Mouse (Mus musculus) MEL (cell line): ENCODE measurements at regions not wholly inside any gene's neighbourhood (a gene's known extent, or its start where the extent isn't known, plus 50 kb on each side); places are given as distances from the start of the nearest gene placed in this dataset.

Experiments
- DNase-seq: peaks from one replicate; pipeline ENCODE4 v3.0.0; 2011; ENCODE audit warnings: low read depth, low spot score
- H3K27ac ChIP-seq: 2 replicates; pipeline ENCODE4 v1.5.1; 2012; ENCODE audit warnings: low read depth, mild to moderate bottlenecking, control low read depth, low read length, moderate library complexity; ENCODE audit not compliant: control insufficient read depth
- H3K27me3 ChIP-seq, 2 experiments: fragments of 150-350 bp in 1 of 2; sonication (generic) in 1 of 2; 2 replicates each; pipeline ENCODE4 v1.6.1; 2012; ENCODE audit warnings: low read length in 2 of 2, mild to moderate bottlenecking in 2 of 2, improper control_type of control experiment in 1 of 2, moderate library complexity in 1 of 2; ENCODE audit not compliant: insufficient read depth in 2 of 2, control insufficient read depth in 1 of 2
- H3K36me3 ChIP-seq, 2 experiments: 2 replicates each; pipeline ENCODE4 v1.6.1; 2012 to 2014; ENCODE audit warnings: low read length in 2 of 2, improper control_type of control experiment in 1 of 2, inconsistent platforms in 1 of 2, mild to moderate bottlenecking in 1 of 2; ENCODE audit not compliant: insufficient read depth in 2 of 2, control insufficient read depth in 1 of 2
- H3K4me1 ChIP-seq, 2 experiments: fragments of 150-350 bp in 1 of 2; sonication (generic) in 1 of 2; 2 replicates each; pipeline ENCODE4 v1.6.1; 2012; ENCODE audit warnings: low read length in 2 of 2, improper control_type of control experiment in 1 of 2, mild to moderate bottlenecking in 1 of 2; ENCODE audit not compliant: insufficient read depth in 2 of 2, control insufficient read depth in 1 of 2
- H3K4me3 ChIP-seq, 2 experiments: fragments of 150-350 bp in 1 of 2; sonication (generic) in 1 of 2; 2 replicates each; pipeline ENCODE4 v1.5.1; 2012; ENCODE audit warnings: low read depth in 2 of 2, low read length in 2 of 2, mild to moderate bottlenecking in 2 of 2, moderate library complexity in 2 of 2, control low read depth in 1 of 2, improper control_type of control experiment in 1 of 2; ENCODE audit not compliant: control insufficient read depth in 1 of 2, insufficient read depth in 1 of 2
- H3K79me2 ChIP-seq: 2 replicates; pipeline ENCODE4 v1.6.1; 2012; ENCODE audit warnings: mild to moderate bottlenecking, low read length, moderate library complexity; ENCODE audit not compliant: control insufficient read depth, poor library complexity, insufficient read depth
- H3K9ac ChIP-seq: 2 replicates; pipeline ENCODE4 v1.6.1; 2012; ENCODE audit warnings: low read depth, mild to moderate bottlenecking, control low read depth, low read length, moderate library complexity; ENCODE audit not compliant: control insufficient read depth, poor library complexity, severe bottlenecking
- H3K9me3 ChIP-seq: fragments of 150-350 bp; sonication (generic); replicated peaks from 2 replicates; pipeline ENCODE4 v1.6.1; 2012; ENCODE audit warnings: mild to moderate bottlenecking, low read length, improper control_type of control experiment, moderate library complexity; ENCODE audit not compliant: insufficient read depth
- BHLHE40 ChIP-seq: IDR thresholded peaks from 2 replicates; pipeline ENCODE4 v1.6.1; 2012; ENCODE audit warnings: low read depth, mild to moderate bottlenecking, inconsistent platforms, low read length, improper control_type of control experiment, borderline replicate concordance
- CHD1 ChIP-seq: IDR thresholded peaks from 2 replicates; pipeline ENCODE4 v1.6.1; 2012; ENCODE audit warnings: low read depth, mild to moderate bottlenecking, inconsistent platforms, low read length, improper control_type of control experiment
- CHD2 ChIP-seq: IDR thresholded peaks from 2 replicates; pipeline ENCODE4 v1.6.1; 2011; ENCODE audit warnings: low read length, improper control_type of control experiment
- CTCF ChIP-seq, 3 experiments: IDR thresholded peaks in 2 of 3; conservative IDR thresholded peaks in 1 of 3; 2 replicates each; pipeline ENCODE4 v1.5.1; 2011 to 2012; ENCODE audit warnings: low read length in 3 of 3, low read depth in 2 of 3, mild to moderate bottlenecking in 2 of 3, improper control_type of control experiment in 1 of 3, inconsistent platforms in 1 of 3, mixed read lengths in 1 of 3, moderate library complexity in 1 of 3; ENCODE audit not compliant: control insufficient read depth in 1 of 3, insufficient read depth in 1 of 3, poor library complexity in 1 of 3, severe bottlenecking in 1 of 3
- ETS1 ChIP-seq: IDR thresholded peaks from 2 replicates; pipeline ENCODE4 v1.6.1; 2012; ENCODE audit warnings: low read depth, mild to moderate bottlenecking, inconsistent platforms, low read length, improper control_type of control experiment, moderate library complexity
- MEF2A ChIP-seq: IDR thresholded peaks from 2 replicates; pipeline ENCODE4 v1.6.1; 2014; ENCODE audit warnings: low read depth, mild to moderate bottlenecking, inconsistent platforms, low read length, improper control_type of control experiment; ENCODE audit not compliant: poor library complexity, insufficient replicate concordance, severe bottlenecking; ENCODE audit errors: extremely low read depth
- MYB ChIP-seq: IDR thresholded peaks from 2 replicates; pipeline ENCODE4 v1.6.1; 2011; ENCODE audit warnings: mild to moderate bottlenecking, low read depth, low read length, improper control_type of control experiment
- NRF1 ChIP-seq: IDR thresholded peaks from 2 replicates; pipeline ENCODE4 v1.6.1; 2014; ENCODE audit warnings: low read depth, mild to moderate bottlenecking, inconsistent platforms, low read length, improper control_type of control experiment, moderate library complexity; ENCODE audit not compliant: poor library complexity, insufficient read depth, severe bottlenecking
- POLR2A ChIP-seq, 2 experiments: IDR thresholded peaks; 2 replicates each; pipeline ENCODE4 v1.6.1; 2011 to 2012; ENCODE audit warnings: low read length in 2 of 2, mild to moderate bottlenecking in 2 of 2, control low read depth in 1 of 2, improper control_type of control experiment in 1 of 2, low read depth in 1 of 2, moderate library complexity in 1 of 2; ENCODE audit not compliant: control insufficient read depth in 1 of 2, insufficient read depth in 1 of 2, poor library complexity in 1 of 2
- POLR2AphosphoS2 ChIP-seq: IDR thresholded peaks from 2 replicates; pipeline ENCODE4 v1.6.1; 2011; ENCODE audit warnings: low read length, improper control_type of control experiment
- POLR2AphosphoS5 ChIP-seq: IDR thresholded peaks from 2 replicates; pipeline ENCODE4 v1.6.1; 2012; ENCODE audit warnings: low read depth, borderline replicate concordance, mild to moderate bottlenecking, inconsistent platforms, low read length, moderate library complexity, mixed read lengths
- RAD21 ChIP-seq: IDR thresholded peaks from 2 replicates; pipeline ENCODE4 v1.6.1; 2011; ENCODE audit warnings: mild to moderate bottlenecking, low read depth, low read length, improper control_type of control experiment
- RCOR1 ChIP-seq: IDR thresholded peaks from 2 replicates; pipeline ENCODE4 v1.6.1; 2012; ENCODE audit warnings: low read depth, mild to moderate bottlenecking, inconsistent platforms, low read length, improper control_type of control experiment
- TAL1 ChIP-seq: IDR thresholded peaks from 2 replicates; pipeline ENCODE4 v1.6.1; 2012; ENCODE audit warnings: mild to moderate bottlenecking, inconsistent platforms, low read length, moderate library complexity, mixed read lengths
- TCF12 ChIP-seq: IDR thresholded peaks from 2 replicates; pipeline ENCODE4 v1.6.1; 2014; ENCODE audit warnings: low read depth, mild to moderate bottlenecking, inconsistent platforms, low read length, improper control_type of control experiment, moderate library complexity
- UBTF ChIP-seq: IDR thresholded peaks from 2 replicates; pipeline ENCODE4 v1.6.1; 2012; ENCODE audit warnings: low read depth, mild to moderate bottlenecking, inconsistent platforms, low read length, improper control_type of control experiment, moderate library complexity, borderline replicate concordance; ENCODE audit not compliant: insufficient read depth
- USF1 ChIP-seq: IDR thresholded peaks from 2 replicates; pipeline ENCODE4 v1.6.1; 2014; ENCODE audit warnings: low read depth, mild to moderate bottlenecking, inconsistent platforms, low read length, improper control_type of control experiment, moderate library complexity
- USF2 ChIP-seq, 2 experiments: IDR thresholded peaks; 2 replicates each; pipeline ENCODE4 v1.6.1; 2011 to 2012; ENCODE audit warnings: improper control_type of control experiment in 2 of 2, low read length in 2 of 2, borderline replicate concordance in 1 of 2, inconsistent platforms in 1 of 2, low read depth in 1 of 2, mild to moderate bottlenecking in 1 of 2; ENCODE audit not compliant: insufficient read depth in 1 of 2
- ZMIZ1 ChIP-seq: IDR thresholded peaks from 2 replicates; pipeline ENCODE4 v1.6.1; 2012; ENCODE audit warnings: low read depth, mild to moderate bottlenecking, inconsistent platforms, low read length, improper control_type of control experiment, moderate library complexity
- ZNF384 ChIP-seq: IDR thresholded peaks from 2 replicates; pipeline ENCODE4 v1.6.1; 2012; ENCODE audit warnings: low read depth, mild to moderate bottlenecking, inconsistent platforms, low read length, improper control_type of control experiment

- H3K27me3 ChIP-seq = no peaks in the 10 kb centered on the region
- no peak for DNase-seq
- no peaks in the 10 kb centered on the region for H3K4me1 ChIP-seq
- TF ChIP-seq POLR2AphosphoS5 = no peak
- TF ChIP-seq ETS1 = no peak
- TF ChIP-seq BHLHE40 = no peak
- TF ChIP-seq CTCF (IDR thresholded peaks at IDR 0.05 in 2 of 3, conservative IDR thresholded peaks at IDR 0.05 in 1 of 3; ENCODE audit: control insufficient read depth in 1 of 3, insufficient read depth in 1 of 3, low read depth in 2 of 3, low read length in 3 of 3, poor library complexity in 1 of 3, severe bottlenecking in 1 of 3) = no peak
- no peak for TF ChIP-seq CHD1
- TF ChIP-seq MEF2A = no peak
- no peak for TF ChIP-seq TAL1
- TF ChIP-seq CHD2 = no peak
- no peak for TF ChIP-seq UBTF
- TF ChIP-seq RCOR1 = no peak
- no peak for TF ChIP-seq NRF1
- H3K9me3 ChIP-seq = no peaks in the 10 kb centered on the region
- H3K4me3 ChIP-seq = no peak overlapping the region
- H3K79me2 ChIP-seq = no peaks in the 10 kb centered on the region
- no peak overlapping the region for H3K9ac ChIP-seq
- H3K27ac ChIP-seq = no peak overlapping the region
- no peaks in the 10 kb centered on the region for H3K36me3 ChIP-seq
Observed at GRCm38 (mm10) chr16:42591530-42591929, 251.1 kb upstream of the Gap43 start.

DNA sequence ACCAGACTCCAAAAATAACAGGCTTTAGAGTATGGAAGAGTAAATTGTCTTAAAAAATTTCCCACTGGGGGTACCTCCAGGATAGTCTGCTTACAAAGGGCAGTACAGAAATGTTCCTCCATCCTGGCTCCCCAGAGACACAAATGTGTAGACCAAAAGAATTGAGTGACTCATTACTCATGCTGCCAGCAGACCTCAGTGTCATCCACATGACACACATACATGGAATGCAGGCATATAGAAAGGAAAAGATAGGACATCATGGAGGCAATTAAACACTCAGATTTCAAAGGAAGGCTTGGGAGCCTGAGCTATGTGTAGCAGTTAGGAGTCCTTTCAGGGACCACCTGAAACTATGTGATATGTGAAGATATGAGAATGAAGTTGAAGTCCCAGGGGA, 245.7 kb upstream of the Gap43 start:
- no peak overlapping the region for H3K9ac ChIP-seq
- no peaks in the 10 kb centered on the region for H3K79me2 ChIP-seq
- TF ChIP-seq POLR2A (IDR thresholded peaks at IDR 0.05; ENCODE audit: control insufficient read depth in 1 of 2, insufficient read depth in 1 of 2, low read depth in 1 of 2, low read length in 2 of 2, poor library complexity in 1 of 2) (no peak), ZMIZ1 (no peak), ZNF384 (no peak), USF1 (no peak), RCOR1 (no peak), MYB (no peak), USF2 (IDR thresholded peaks at IDR 0.05; ENCODE audit: borderline replicate concordance in 1 of 2, insufficient read depth in 1 of 2, low read depth in 1 of 2, low read length in 2 of 2) (no peak), POLR2AphosphoS5 (no peak), TCF12 (no peak), POLR2AphosphoS2 (no peak), NRF1 (no peak), RAD21 (no peak)
- no peak overlapping the region for H3K27ac ChIP-seq
- H3K36me3 ChIP-seq = no peaks in the 10 kb centered on the region
- H3K4me1 ChIP-seq = no peaks in the 10 kb centered on the region
- H3K27me3 ChIP-seq = no peaks in the 10 kb centered on the region
- DNase-seq = no peak
- H3K4me3 ChIP-seq = no peak overlapping the region
- H3K9me3 ChIP-seq = no peaks in the 10 kb centered on the region
